Mouse (Mus musculus) hindbrain, embryonic 13.5 days (tissue): ENCODE data around the gene Capn15. TPM values are rescaled to one million over a fixed set of nuclear protein-coding genes. Genes with fewer than 3 reads are reported as not detected.

Source experiments
- ATAC-seq: fragments of 200-750 bp; cut with Nextera tagmentation; 2 replicates; pipeline ENCODE4 v1.8.0; 2017; ENCODE audit warnings: moderate TSS enrichment; ENCODE audit not compliant: low FRiP score
- H3K27ac ChIP-seq: fragments of 300-500 bp; sonication (generic); 2 replicates; pipeline ENCODE4 v1.5.1; 2015; ENCODE audit warnings: inconsistent platforms, mild to moderate bottlenecking, moderate library complexity
- H3K27me3 ChIP-seq: fragments of 300-500 bp; sonication (generic); 2 replicates; pipeline ENCODE4 v1.6.1; 2015; ENCODE audit warnings: mild to moderate bottlenecking, inconsistent platforms
- H3K36me3 ChIP-seq: fragments of 300-500 bp; sonication (generic); 2 replicates; pipeline ENCODE4 v1.6.1; 2015; ENCODE audit warnings: mild to moderate bottlenecking, inconsistent platforms
- H3K4me1 ChIP-seq: fragments of 300-500 bp; sonication (generic); replicated peaks from 2 replicates; pipeline ENCODE4 v1.6.1; 2015; ENCODE audit warnings: inconsistent platforms
- H3K4me2 ChIP-seq: fragments of 300-500 bp; sonication (generic); 2 replicates; pipeline ENCODE4 v1.6.1; 2015; ENCODE audit warnings: inconsistent platforms, mild to moderate bottlenecking, moderate library complexity
- H3K4me3 ChIP-seq: fragments of 300-500 bp; sonication (generic); 2 replicates; pipeline ENCODE4 v1.5.1; 2015; ENCODE audit warnings: mild to moderate bottlenecking, inconsistent platforms
- H3K9ac ChIP-seq: fragments of 300-500 bp; sonication (generic); 2 replicates; pipeline ENCODE4 v1.6.1; 2015; ENCODE audit warnings: mild to moderate bottlenecking, inconsistent platforms
- H3K9me3 ChIP-seq: fragments of 300-500 bp; sonication (generic); 2 replicates; pipeline ENCODE4 v1.6.1; 2016; ENCODE audit warnings: inconsistent platforms
- WGBS: fragments of 180-500 bp; shearing (Covaris S2); methylation state at CpG from one replicate; pipeline ENCODE4 v1.1.7; 2015; 5-methylcytosine and 5-hydroxymethylcytosine counted together
- polyA plus RNA-seq: library from polyadenylated mRNA; unstranded; fragments of >200 nt; fragmentation: Nextera tagmentation; extraction: Ambion mirVana; gene quantifications from 2 replicates; pipeline ENCODE4 v1.2.1, GENCODE M21; 2015

Gene Capn15
- polyA plus RNA-seq, 1 experiment from 2014 or later, result 21.6 TPM

- Histone ChIP-seq H3K4me1 (no peaks in the 10 kb centered on the region), H3K27me3 (no peaks in the 10 kb centered on the region), H3K4me3 (no peak overlapping the region), H3K27ac (no peak overlapping the region), H3K9ac (no peak overlapping the region), H3K4me2 (no peak overlapping the region), H3K9me3 (no peaks in the 10 kb centered on the region), H3K36me3 (peaks cover 83% of the 10 kb centered on the region)
- no peak for ATAC-seq
- WGBS, result 100% methylated on average over 1 of the region's 1 CpGs
Measured at GRCm38 (mm10) chr17:25934526-25934925, 51.1 kb downstream of the Capn15 start.

DNA sequence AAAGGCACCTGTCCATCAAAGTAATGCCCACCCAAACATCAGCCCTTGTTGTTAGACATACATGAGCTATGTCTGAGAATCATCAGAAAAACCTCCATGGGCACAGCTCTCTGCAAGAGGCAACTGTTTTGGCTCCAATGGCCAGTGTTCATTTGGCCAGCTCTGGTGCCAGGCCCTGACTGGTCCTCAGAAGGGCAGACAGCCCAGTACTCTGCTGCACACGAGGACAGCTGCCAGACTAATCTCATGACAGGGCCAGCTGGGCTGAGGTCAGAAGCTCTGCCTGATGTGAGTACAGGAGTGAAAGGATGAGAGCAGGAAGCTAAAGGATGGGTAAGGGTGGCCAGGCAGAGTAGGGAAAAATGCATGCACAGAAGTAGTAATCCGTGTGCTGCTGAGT lies 60.2 kb downstream of the Capn15 start:
- Histone ChIP-seq H3K9me3 (no peaks in the 10 kb centered on the region), H3K36me3 (peaks cover 44% of the 10 kb centered on the region), H3K27me3 (no peaks in the 10 kb centered on the region), H3K4me1 (peaks cover 7% of the 10 kb centered on the region), H3K4me2 (no peak overlapping the region), H3K9ac (no peak overlapping the region), H3K27ac (no peak overlapping the region), H3K4me3 (no peak overlapping the region)
- ATAC-seq, result no peak
- WGBS, result 75% methylated on average over 2 of the region's 2 CpGs

- Histone ChIP-seq H3K4me3 (no peak overlapping the region), H3K4me2 (no peak overlapping the region), H3K9ac (no peak overlapping the region), H3K27me3 (no peaks in the 10 kb centered on the region), H3K36me3 (peaks cover 17% of the 10 kb centered on the region), H3K4me1 (peaks cover 28% of the 10 kb centered on the region), H3K27ac (no peak overlapping the region), H3K9me3 (no peaks in the 10 kb centered on the region)
- 82% methylated on average over 5 of the region's 5 CpGs for WGBS
- ATAC-seq, result no peak
Measured at GRCm38 (mm10) chr17:25922120-25922519, 63.5 kb downstream of the Capn15 start.

GRCm38 (mm10) chr17:25919786-25920642 lies 65.6 kb downstream of the Capn15 start:
- no peaks in the 10 kb centered on the region for H3K27me3 ChIP-seq
- H3K27ac ChIP-seq, result peak overlapping the region; percentile 97
- H3K36me3 ChIP-seq, result peaks cover 9% of the 10 kb centered on the region; the same call in 1 of the 2 replicates
- peak overlapping the region; percentile 94 for H3K9ac ChIP-seq
- H3K4me1 ChIP-seq, result peaks cover 39% of the 10 kb centered on the region
- H3K9me3 ChIP-seq, result no peaks in the 10 kb centered on the region
- H3K4me2 ChIP-seq, result peak overlapping the region; percentile 68
- under 1% methylated on average over 33 of the region's 40 CpGs for WGBS
- ATAC-seq, result peak; percentile 99
- peak overlapping the region; percentile 98 for H3K4me3 ChIP-seq

DNA sequence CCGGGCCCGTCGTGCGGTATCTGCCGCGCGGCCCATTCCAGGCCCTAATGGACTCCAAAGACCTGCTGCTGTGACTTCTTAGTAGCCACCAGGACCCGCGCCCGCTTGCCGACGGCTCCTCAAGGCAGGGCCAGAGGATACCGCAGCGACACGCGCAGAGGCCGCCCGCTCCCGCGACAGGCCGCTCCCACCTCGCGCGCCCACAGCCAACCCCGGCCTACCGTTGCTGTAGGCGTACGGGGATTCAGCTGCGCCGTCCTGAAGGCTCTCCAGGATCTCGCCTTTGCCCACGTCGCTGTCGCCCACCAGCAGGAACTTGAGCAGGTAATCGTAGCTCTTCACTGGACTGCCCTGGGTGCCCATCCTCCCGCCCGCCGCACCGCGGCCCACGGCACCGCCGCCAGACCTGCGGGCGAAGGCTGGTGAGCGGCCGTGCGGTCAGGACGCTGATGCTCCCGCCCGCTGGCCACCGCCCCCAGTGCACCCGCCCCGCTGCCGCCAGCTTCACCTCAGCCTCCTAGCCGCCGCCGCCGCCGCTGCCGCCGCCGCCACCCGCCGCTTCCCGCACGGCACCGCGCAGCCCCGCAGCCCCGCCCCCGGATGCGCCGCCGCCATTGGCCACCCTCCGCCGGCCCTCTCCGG lies 66.3 kb downstream of the Capn15 start, which contains the start of gene Rab40c:
TSS of gene Rab40c (minus strand) at position 584 of the 642 bp plus-strand sequence.
- peak; percentile 4; the same call in 1 of the 2 replicates for ATAC-seq
- Histone ChIP-seq H3K9me3 (no peaks in the 10 kb centered on the region), H3K36me3 (peaks cover 9% of the 10 kb centered on the region; the same call in 1 of the 2 replicates), H3K4me3 (peak within 1 kb of the TSS; percentile 98), H3K9ac (peak within 1 kb of the TSS; percentile 94), H3K27ac (peak within 1 kb of the TSS; percentile 97), H3K27me3 (no peaks in the 10 kb centered on the region), H3K4me2 (peak within 1 kb of the TSS; percentile 87), H3K4me1 (peaks cover 45% of the 10 kb centered on the region)
- under 1% methylated on average over 69 of the region's 78 CpGs for WGBS

DNA sequence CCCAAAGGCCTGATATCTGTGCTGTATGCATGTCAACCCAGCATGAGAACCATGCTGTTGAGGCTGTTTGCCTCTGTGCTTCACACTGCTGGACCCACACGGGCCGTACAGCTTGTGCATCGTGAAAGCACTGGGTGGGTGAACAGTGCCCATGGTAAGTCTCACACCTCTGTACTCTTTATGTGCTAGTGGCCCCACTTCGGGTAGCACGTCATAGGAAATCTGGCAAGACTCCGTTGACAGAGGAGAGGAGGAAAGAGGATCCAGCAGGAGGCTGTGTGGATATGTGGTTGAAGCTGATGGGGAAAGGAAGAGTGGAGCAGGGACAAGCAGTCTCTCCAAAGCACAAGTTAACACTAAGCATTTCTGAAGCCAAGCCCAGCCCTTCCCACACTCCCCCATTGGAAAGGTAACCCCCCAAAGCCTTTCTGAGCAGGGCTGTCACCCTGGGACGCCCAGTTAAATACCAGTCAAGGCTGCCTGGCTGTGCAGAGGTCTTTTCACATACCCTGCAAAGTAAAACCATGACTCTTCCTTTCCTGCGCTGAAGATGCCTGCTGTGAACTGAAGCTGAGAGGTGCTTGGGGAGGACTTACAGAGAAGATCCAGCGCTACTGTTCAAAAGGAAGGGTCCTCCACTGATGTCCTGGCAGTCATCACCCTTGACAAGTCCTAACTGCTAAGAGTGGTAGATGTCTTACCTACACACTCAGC lies 67.4 kb downstream of the Capn15 start:
- Histone ChIP-seq H3K4me3 (peak overlapping the region; percentile 98), H3K4me1 (peaks cover 45% of the 10 kb centered on the region), H3K9me3 (no peaks in the 10 kb centered on the region), H3K27me3 (no peaks in the 10 kb centered on the region), H3K27ac (no peak overlapping the region), H3K9ac (peak overlapping the region; percentile 94), H3K4me2 (peak overlapping the region; percentile 87), H3K36me3 (peaks cover 9% of the 10 kb centered on the region; the same call in 1 of the 2 replicates)
- ATAC-seq, result no peak
- 80% methylated on average over 9 of the region's 9 CpGs for WGBS

GRCm38 (mm10) chr17:25916931-25917647 lies 68.5 kb downstream of the Capn15 start:
- Histone ChIP-seq H3K9ac (peak overlapping the region; percentile 94; the same call in 1 of the 2 replicates), H3K4me2 (0 out of 2 replicates have a peak overlapping the region, but pooled peaks have one; percentile 8), H3K9me3 (no peaks in the 10 kb centered on the region), H3K36me3 (peaks cover 9% of the 10 kb centered on the region; the same call in 1 of the 2 replicates), H3K27ac (no peak overlapping the region), H3K4me3 (0 out of 2 replicates have a peak overlapping the region, but pooled peaks have one; percentile 98), H3K4me1 (peaks cover 45% of the 10 kb centered on the region), H3K27me3 (no peaks in the 10 kb centered on the region)
- WGBS, result 87% methylated on average over 8 of the region's 8 CpGs
- ATAC-seq, result no peak

GRCm38 (mm10) chr17:25914295-25914694 lies 71.3 kb downstream of the Capn15 start:
- Histone ChIP-seq H3K4me3 (no peak overlapping the region), H3K4me2 (no peak overlapping the region), H3K9me3 (no peaks in the 10 kb centered on the region), H3K27me3 (no peaks in the 10 kb centered on the region), H3K36me3 (peaks cover 9% of the 10 kb centered on the region; the same call in 1 of the 2 replicates), H3K9ac (no peak overlapping the region), H3K4me1 (peaks cover 38% of the 10 kb centered on the region), H3K27ac (no peak overlapping the region)
- 90% methylated on average over 4 of the region's 4 CpGs for WGBS
- no peak for ATAC-seq

GRCm38 (mm10) chr17:25913877-25914275 lies 71.7 kb downstream of the Capn15 start:
- Histone ChIP-seq H3K4me1 (peaks cover 35% of the 10 kb centered on the region), H3K4me3 (no peak overlapping the region)
- WGBS, result 84% methylated on average over 1 of the region's 1 CpGs

DNA sequence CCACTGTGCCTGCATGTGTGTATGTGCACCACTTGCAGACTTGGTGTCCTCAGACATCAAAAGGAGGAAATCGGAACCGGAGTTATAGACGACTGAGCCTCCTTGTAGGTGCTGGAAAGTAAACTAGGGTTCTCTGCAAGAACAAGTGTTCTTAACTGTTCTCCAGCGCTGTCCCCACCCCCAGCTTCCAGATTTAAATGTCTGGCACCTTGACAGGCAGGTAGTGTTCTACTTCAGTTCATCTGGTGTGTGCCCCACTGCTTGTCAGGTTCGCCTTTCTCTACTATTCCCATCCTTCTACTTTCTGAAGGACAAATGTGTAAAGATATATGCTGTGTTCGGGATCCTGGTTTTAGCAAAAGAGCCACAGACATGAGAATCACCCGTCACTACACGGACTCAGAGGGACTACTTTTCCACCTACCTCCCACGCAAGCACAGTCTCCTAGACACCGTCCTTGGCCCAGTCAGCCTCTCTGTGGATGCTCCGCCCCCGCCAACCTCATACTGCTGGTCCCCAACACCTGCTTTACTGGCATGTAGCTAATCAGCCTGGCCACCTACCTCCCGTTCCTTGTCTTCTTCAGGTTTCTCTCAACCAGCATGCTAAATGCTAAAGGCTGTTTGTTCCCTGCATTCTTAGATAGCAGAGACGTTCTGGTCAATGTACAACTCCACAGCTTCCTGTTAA lies 72.3 kb downstream of the Capn15 start:
- H3K4me2 ChIP-seq, result no peak overlapping the region
- H3K9ac ChIP-seq, result no peak overlapping the region
- 90% methylated on average over 14 of the region's 14 CpGs for WGBS
- peaks cover 29% of the 10 kb centered on the region for H3K4me1 ChIP-seq
- no peak overlapping the region for H3K4me3 ChIP-seq
- ATAC-seq, result no peak
- H3K27me3 ChIP-seq, result no peaks in the 10 kb centered on the region
- no peak overlapping the region for H3K27ac ChIP-seq
- no peaks in the 10 kb centered on the region for H3K9me3 ChIP-seq
- peaks cover 9% of the 10 kb centered on the region; the same call in 1 of the 2 replicates for H3K36me3 ChIP-seq

More at GRCm38 (mm10) chr17:25913877-25914275, 71.7 kb downstream of the Capn15 start:
- Histone ChIP-seq H3K27ac (no peak overlapping the region), H3K27me3 (no peaks in the 10 kb centered on the region), H3K9ac (no peak overlapping the region), H3K9me3 (no peaks in the 10 kb centered on the region), H3K36me3 (peaks cover 9% of the 10 kb centered on the region; the same call in 1 of the 2 replicates), H3K4me2 (no peak overlapping the region)
- no peak for ATAC-seq

DNA sequence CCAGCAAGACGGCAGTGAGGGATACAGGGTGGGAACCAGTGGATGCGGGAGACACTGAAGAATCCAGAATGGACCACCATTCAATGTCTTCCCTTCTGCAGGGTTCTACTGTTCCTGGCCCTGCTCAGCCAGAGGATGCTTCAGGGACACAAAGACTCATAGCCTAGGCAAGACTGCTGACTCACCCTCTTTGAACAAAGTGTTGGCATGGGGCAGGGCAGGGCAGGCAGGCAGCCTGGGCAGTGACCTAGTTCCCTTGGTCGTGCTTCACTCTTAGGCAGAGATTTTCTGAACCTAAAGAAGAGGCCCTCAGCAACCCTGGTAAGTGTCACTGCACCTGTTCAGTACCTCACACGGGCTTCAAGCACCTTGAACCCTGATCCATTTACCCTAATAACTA lies 73.8 kb downstream of the Capn15 start:
- Histone ChIP-seq H3K9me3 (no peaks in the 10 kb centered on the region), H3K4me2 (no peak overlapping the region), H3K9ac (no peak overlapping the region), H3K27me3 (no peaks in the 10 kb centered on the region), H3K4me1 (peaks cover 14% of the 10 kb centered on the region), H3K27ac (no peak overlapping the region), H3K4me3 (no peak overlapping the region), H3K36me3 (peaks cover 4% of the 10 kb centered on the region; the same call in 1 of the 2 replicates)
- no peak for ATAC-seq
- WGBS, result 95% methylated on average over 4 of the region's 4 CpGs
